Mouse (Mus musculus) lung, postnatal 36 days (tissue): Measurements from ENCODE around the gene Rtn4ip1.

ENCODE experiments used
- DNase-seq: peaks from one replicate; pipeline ENCODE4 v3.0.0; 2022; ENCODE audit warnings: mixed read lengths

Rtn4ip1 gene

DNA sequence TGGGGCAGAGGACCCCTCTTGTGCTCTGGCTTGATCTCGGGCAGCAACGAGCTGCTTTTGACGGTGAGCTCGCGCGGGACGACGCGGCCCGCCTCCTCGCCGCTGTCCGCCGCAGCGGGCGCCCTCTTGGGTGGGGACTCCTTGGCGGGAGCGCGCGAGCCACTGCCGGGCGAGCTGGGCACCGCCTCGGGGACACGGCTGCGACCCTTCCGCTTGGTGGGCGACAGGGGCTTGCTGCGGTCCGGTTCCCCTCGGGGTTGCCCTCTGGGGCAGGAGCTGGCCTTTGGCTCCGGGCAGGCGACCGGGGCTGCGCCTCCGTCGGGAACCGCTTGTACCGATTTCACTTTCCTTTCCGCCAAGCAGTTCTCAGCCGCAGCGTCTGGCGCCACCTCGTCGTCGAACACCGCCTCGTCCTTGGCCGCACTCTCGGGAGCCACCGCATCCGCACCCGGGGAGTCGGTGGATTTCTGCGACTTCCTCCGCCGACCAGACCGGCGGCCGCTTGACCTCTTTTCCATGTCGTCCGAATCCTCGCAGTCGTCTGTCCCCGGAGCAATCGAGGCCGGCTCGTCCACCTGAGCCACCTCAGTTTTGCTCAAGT, 102.0 kb downstream of the Rtn4ip1 start:
- peak; percentile 78 for DNase-seq

DNA sequence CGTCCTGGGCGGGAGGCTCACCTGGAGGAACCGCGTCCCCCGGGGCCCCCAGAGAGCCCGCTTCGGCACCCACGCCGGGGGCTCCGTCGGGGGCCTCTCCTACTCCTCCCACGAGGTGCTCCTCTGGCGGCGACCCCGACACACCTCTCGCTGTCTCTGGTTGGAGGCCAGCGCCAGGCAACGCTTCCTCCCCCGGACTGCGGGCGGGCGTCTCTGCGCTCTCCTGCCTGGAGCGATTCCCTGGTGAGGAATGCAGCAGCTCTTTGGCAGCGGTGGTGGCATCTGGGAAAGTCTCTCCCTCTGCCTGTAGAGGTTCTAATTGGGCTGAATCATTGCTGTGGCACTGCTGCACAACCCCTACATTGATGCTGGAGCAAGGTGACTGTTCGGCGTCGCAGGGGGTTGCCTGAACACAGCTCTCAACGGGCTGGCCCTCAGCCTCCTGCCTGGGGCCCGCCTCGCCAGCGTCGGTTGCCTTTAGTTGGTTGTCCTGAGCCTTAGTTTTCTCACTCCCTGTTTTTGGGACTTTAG, 102.7 kb downstream of the Rtn4ip1 start:
- no peak for DNase-seq

DNA sequence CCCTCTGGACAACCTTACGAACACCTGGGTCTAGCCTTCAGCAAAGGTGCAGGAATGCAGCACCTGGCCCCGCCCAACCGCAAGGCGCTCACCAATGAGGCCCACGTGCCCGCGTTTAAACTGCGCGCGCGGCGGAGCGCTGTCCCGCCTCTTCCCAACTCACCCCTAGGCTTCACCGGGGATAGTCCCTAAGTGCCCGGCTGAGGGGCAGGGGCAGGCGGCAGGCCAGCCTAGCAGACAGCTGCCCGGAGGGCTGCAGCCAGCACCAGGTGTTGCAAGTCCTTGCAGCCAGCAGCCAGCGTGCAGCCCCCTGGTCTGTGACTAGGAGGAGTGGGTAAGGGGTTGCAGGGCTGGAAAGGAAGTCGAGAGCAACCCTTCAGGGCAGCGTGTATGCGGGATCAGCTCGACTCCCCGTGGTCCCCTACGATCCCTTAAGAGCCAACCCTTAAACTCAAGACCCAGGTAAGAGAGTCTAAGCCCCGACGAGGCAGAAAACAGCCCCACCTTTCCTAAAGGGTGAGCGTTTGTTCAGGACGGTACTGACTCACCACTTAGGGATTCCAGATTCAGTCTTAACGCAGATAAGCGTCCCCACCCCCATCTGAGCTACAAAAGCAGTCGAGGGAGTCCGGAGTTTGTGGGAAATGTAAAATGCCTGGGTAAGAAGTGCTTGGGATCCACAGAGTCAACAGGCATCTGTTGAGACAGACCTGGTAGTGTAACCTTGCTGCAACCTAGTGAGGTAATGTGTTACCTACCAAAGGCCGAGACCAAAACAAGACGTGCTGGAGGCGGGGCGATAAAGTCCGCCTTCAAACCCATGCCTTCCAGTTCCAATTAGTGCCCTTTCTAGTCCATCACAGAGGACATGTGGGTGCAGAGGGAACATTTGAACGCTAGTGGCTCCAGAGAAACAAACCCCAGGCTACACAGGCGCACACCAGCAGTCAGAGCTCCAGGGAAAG, 104.4 kb downstream of the Rtn4ip1 start:
- DNase-seq, result peak; percentile 63
